Mouse (Mus musculus) adrenal gland, postnatal 10 days (tissue): ENCODE measurements around the gene Rnaseh1. TPM values are rescaled to one million over a fixed set of nuclear protein-coding genes. Genes with fewer than 3 reads are reported as not detected.

Experiments used
- microRNA-seq: library from miRNA; unstranded; fragments of <30 nt; microRNA quantifications from one replicate; pipeline ENCODE4 v1.2.0, GENCODE M21; 2021
- total RNA-seq, 2 experiments: library from RNA; stranded (reverse); gene quantifications; 2 replicates each; pipeline ENCODE4 v1.2.3; 2021

Gene Rnaseh1
- total RNA-seq, 2 experiments from 2014 or later, result 12.4 to 12.7 TPM

Small RNAs within 50 kb of the gene (microRNA-seq; reads per million reads assigned to microRNA genes)
- not detected for gene Mir6937

Other genes with a start within 250 kb of the Rnaseh1 start
- gene Dcdc2c, start 97.2 kb upstream of the Rnaseh1 start, total RNA-seq, result not detected
- not detected for gene Allc, start 67.1 kb upstream of the Rnaseh1 start, total RNA-seq
- gene Colec11, start 26.2 kb upstream of the Rnaseh1 start, total RNA-seq, result 10 to 100 TPM in 1 of 2 experiments, 1 to 10 TPM in 1; 7.5 to 12.7 TPM
- gene Rps7, start 13.6 kb upstream of the Rnaseh1 start, total RNA-seq, result 100 to 1,000 TPM; 512 to 544 TPM
- gene Adi1, start 25.6 kb downstream of the Rnaseh1 start, total RNA-seq, result 10 to 100 TPM; 55.4 to 62.9 TPM
- gene Trappc12, start 100.9 kb downstream of the Rnaseh1 start, total RNA-seq, result 10 to 100 TPM; 29.0 to 37.3 TPM
- gene Eipr1, start 102.2 kb downstream of the Rnaseh1 start, total RNA-seq, result 10 to 100 TPM; 14.8 to 15.5 TPM